Mouse (Mus musculus): Measurements from ENCODE around the gene Grhl1. TPM values are rescaled to one million over a fixed set of nuclear protein-coding genes. Genes with fewer than 3 reads are reported as not detected.
"Not testable (repeated sequence)": the region's sequence is repeated elsewhere in the genome, so short reads cannot be mapped to it uniquely, and the experiment has no call there.

Grhl1 gene
- polyA plus RNA-seq, 1 experiment from 2014 or later, result 4.2 TPM

GRCm38 (mm10) chr12:24627215-24627614 lies 55.1 kb downstream of the Grhl1 start:
- Histone ChIP-seq H3K4me3 (ENCODE audit: low read length) (no peak overlapping the region), H3K9me3 (ENCODE audit: control insufficient read depth, low read length) (no peaks in the 10 kb centered on the region), H3K27me3 (ENCODE audit: control insufficient read depth, insufficient read depth, low read depth, low read length) (no peaks in the 10 kb centered on the region), H3K4me2 (ENCODE audit: low read depth, low read length) (no peak overlapping the region), H3K36me3 (ENCODE audit: control insufficient read depth, insufficient read depth, low read length) (no peaks in the 10 kb centered on the region), H3K4me1 (replicated peaks; ENCODE audit: control insufficient read depth, insufficient read depth, low read length) (no peaks in the 10 kb centered on the region), H3K27ac (ENCODE audit: low read length) (no peak overlapping the region), H3K9ac (ENCODE audit: low read length) (no peak overlapping the region)
- ATAC-seq (ENCODE audit: low read depth), result no peak
- 31% methylated on average over 3 of the region's 3 CpGs for WGBS

GRCm38 (mm10) chr12:24630220-24630619 lies 58.1 kb downstream of the Grhl1 start:
- Histone ChIP-seq H3K27ac (ENCODE audit: low read length) (no peak overlapping the region), H3K4me2 (ENCODE audit: low read depth, low read length) (no peak overlapping the region), H3K4me1 (replicated peaks; ENCODE audit: control insufficient read depth, insufficient read depth, low read length) (no peaks in the 10 kb centered on the region), H3K9ac (ENCODE audit: low read length) (no peak overlapping the region), H3K9me3 (ENCODE audit: control insufficient read depth, low read length) (no peaks in the 10 kb centered on the region), H3K36me3 (ENCODE audit: control insufficient read depth, insufficient read depth, low read length) (no peaks in the 10 kb centered on the region), H3K27me3 (ENCODE audit: control insufficient read depth, insufficient read depth, low read depth, low read length) (no peaks in the 10 kb centered on the region), H3K4me3 (ENCODE audit: low read length) (no peak overlapping the region)
- no peak for ATAC-seq (ENCODE audit: low read depth)
- 70% methylated on average over 1 of the region's 1 CpGs for WGBS

GRCm38 (mm10) chr12:24632404-24632803 lies 60.3 kb downstream of the Grhl1 start:
- no peak overlapping the region for H3K9ac ChIP-seq (ENCODE audit: low read length)
- no peaks in the 10 kb centered on the region for H3K27me3 ChIP-seq (ENCODE audit: control insufficient read depth, insufficient read depth, low read depth, low read length)
- no peak overlapping the region for H3K27ac ChIP-seq (ENCODE audit: low read length)
- H3K36me3 ChIP-seq (ENCODE audit: control insufficient read depth, insufficient read depth, low read length), result no peaks in the 10 kb centered on the region
- H3K4me1 ChIP-seq (replicated peaks; ENCODE audit: control insufficient read depth, insufficient read depth, low read length), result 0 out of 2 replicates have a peak, but pooled peaks cover 2% of the 10 kb centered on the region
- 60% methylated on average over 4 of the region's 4 CpGs for WGBS
- H3K4me2 ChIP-seq (ENCODE audit: low read depth, low read length), result no peak overlapping the region
- H3K9me3 ChIP-seq (ENCODE audit: control insufficient read depth, low read length), result no peaks in the 10 kb centered on the region
- no peak for ATAC-seq (ENCODE audit: low read depth)
- H3K4me3 ChIP-seq (ENCODE audit: low read length), result no peak overlapping the region

- H3K4me2 ChIP-seq (ENCODE audit: low read depth, low read length), result no peak overlapping the region
- H3K27me3 ChIP-seq (ENCODE audit: control insufficient read depth, insufficient read depth, low read depth, low read length), result no peaks in the 10 kb centered on the region
- no peak overlapping the region for H3K27ac ChIP-seq (ENCODE audit: low read length)
- 0 out of 2 replicates have a peak, but pooled peaks cover 2% of the 10 kb centered on the region for H3K4me1 ChIP-seq (replicated peaks; ENCODE audit: control insufficient read depth, insufficient read depth, low read length)
- 42% methylated on average over 1 of the region's 1 CpGs for WGBS
- ATAC-seq (ENCODE audit: low read depth), result no peak
- no peaks in the 10 kb centered on the region for H3K36me3 ChIP-seq (ENCODE audit: control insufficient read depth, insufficient read depth, low read length)
- no peaks in the 10 kb centered on the region for H3K9me3 ChIP-seq (ENCODE audit: control insufficient read depth, low read length)
- H3K9ac ChIP-seq (ENCODE audit: low read length), result no peak overlapping the region
- H3K4me3 ChIP-seq (ENCODE audit: low read length), result no peak overlapping the region
Measured at GRCm38 (mm10) chr12:24633753-24634191, 61.7 kb downstream of the Grhl1 start.

GRCm38 (mm10) chr12:24634212-24634611 lies 62.1 kb downstream of the Grhl1 start:
- no peaks in the 10 kb centered on the region for H3K9me3 ChIP-seq (ENCODE audit: control insufficient read depth, low read length)
- no peak overlapping the region for H3K27ac ChIP-seq (ENCODE audit: low read length)
- H3K4me3 ChIP-seq (ENCODE audit: low read length), result no peak overlapping the region
- no peaks in the 10 kb centered on the region for H3K27me3 ChIP-seq (ENCODE audit: control insufficient read depth, insufficient read depth, low read depth, low read length)
- 63% methylated on average over 4 of the region's 4 CpGs for WGBS
- 0 out of 2 replicates have a peak, but pooled peaks cover 2% of the 10 kb centered on the region for H3K4me1 ChIP-seq (replicated peaks; ENCODE audit: control insufficient read depth, insufficient read depth, low read length)
- no peaks in the 10 kb centered on the region for H3K36me3 ChIP-seq (ENCODE audit: control insufficient read depth, insufficient read depth, low read length)
- no peak overlapping the region for H3K4me2 ChIP-seq (ENCODE audit: low read depth, low read length)
- H3K9ac ChIP-seq (ENCODE audit: low read length), result no peak overlapping the region
- no peak for ATAC-seq (ENCODE audit: low read depth)

GRCm38 (mm10) chr12:24634648-24635047 lies 62.6 kb downstream of the Grhl1 start:
- no peak overlapping the region for H3K27ac ChIP-seq (ENCODE audit: low read length)

GRCm38 (mm10) chr12:24638787-24639186 lies 66.7 kb downstream of the Grhl1 start:
- not testable (repeated sequence) for ATAC-seq (ENCODE audit: low read depth); H3K4me3 ChIP-seq (ENCODE audit: low read length); H3K4me1 ChIP-seq (replicated peaks; ENCODE audit: control insufficient read depth, insufficient read depth, low read length); H3K9me3 ChIP-seq (ENCODE audit: control insufficient read depth, low read length); H3K27ac ChIP-seq (ENCODE audit: low read length); H3K36me3 ChIP-seq (ENCODE audit: control insufficient read depth, insufficient read depth, low read length); H3K27me3 ChIP-seq (ENCODE audit: control insufficient read depth, insufficient read depth, low read depth, low read length); H3K4me2 ChIP-seq (ENCODE audit: low read depth, low read length); H3K9ac ChIP-seq (ENCODE audit: low read length)
- 91% methylated on average over 10 of the region's 10 CpGs for WGBS

More at GRCm38 (mm10) chr12:24634648-24635047, 62.6 kb downstream of the Grhl1 start:
- 77% methylated on average over 3 of the region's 3 CpGs for WGBS
- no peak overlapping the region for H3K4me3 ChIP-seq (ENCODE audit: low read length)
- ATAC-seq (ENCODE audit: low read depth), result no peak
- H3K9me3 ChIP-seq (ENCODE audit: control insufficient read depth, low read length), result no peaks in the 10 kb centered on the region
- H3K27me3 ChIP-seq (ENCODE audit: control insufficient read depth, insufficient read depth, low read depth, low read length), result no peaks in the 10 kb centered on the region
- H3K4me2 ChIP-seq (ENCODE audit: low read depth, low read length), result no peak overlapping the region
- H3K9ac ChIP-seq (ENCODE audit: low read length), result no peak overlapping the region
- H3K4me1 ChIP-seq (replicated peaks; ENCODE audit: control insufficient read depth, insufficient read depth, low read length), result 0 out of 2 replicates have a peak, but pooled peaks cover 2% of the 10 kb centered on the region
- no peaks in the 10 kb centered on the region for H3K36me3 ChIP-seq (ENCODE audit: control insufficient read depth, insufficient read depth, low read length)

- Histone ChIP-seq H3K27ac (ENCODE audit: low read length) (no peak overlapping the region), H3K36me3 (ENCODE audit: control insufficient read depth, insufficient read depth, low read length) (no peaks in the 10 kb centered on the region), H3K4me3 (ENCODE audit: low read length) (no peak overlapping the region), H3K9ac (ENCODE audit: low read length) (no peak overlapping the region), H3K9me3 (ENCODE audit: control insufficient read depth, low read length) (no peaks in the 10 kb centered on the region), H3K4me1 (replicated peaks; ENCODE audit: control insufficient read depth, insufficient read depth, low read length) (peaks cover 11% of the 10 kb centered on the region), H3K4me2 (ENCODE audit: low read depth, low read length) (no peak overlapping the region), H3K27me3 (ENCODE audit: control insufficient read depth, insufficient read depth, low read depth, low read length) (no peaks in the 10 kb centered on the region)
- WGBS, result 57% methylated on average over 4 of the region's 4 CpGs
- ATAC-seq (ENCODE audit: low read depth), result peak; percentile 46
Measured at GRCm38 (mm10) chr12:24642370-24642802, 70.3 kb downstream of the Grhl1 start.

GRCm38 (mm10) chr12:24644125-24644571 lies 72.1 kb downstream of the Grhl1 start:
- no peaks in the 10 kb centered on the region for H3K27me3 ChIP-seq (ENCODE audit: control insufficient read depth, insufficient read depth, low read depth, low read length)
- no peak overlapping the region for H3K27ac ChIP-seq (ENCODE audit: low read length)
- 15% methylated on average over 1 of the region's 1 CpGs for WGBS
- no peak overlapping the region for H3K4me3 ChIP-seq (ENCODE audit: low read length)
- no peaks in the 10 kb centered on the region for H3K36me3 ChIP-seq (ENCODE audit: control insufficient read depth, insufficient read depth, low read length)
- ATAC-seq (ENCODE audit: low read depth), result peak; percentile 72
- H3K9me3 ChIP-seq (ENCODE audit: control insufficient read depth, low read length), result no peaks in the 10 kb centered on the region
- peaks cover 11% of the 10 kb centered on the region for H3K4me1 ChIP-seq (replicated peaks; ENCODE audit: control insufficient read depth, insufficient read depth, low read length)
- H3K9ac ChIP-seq (ENCODE audit: low read length), result no peak overlapping the region
- no peak overlapping the region for H3K4me2 ChIP-seq (ENCODE audit: low read depth, low read length)

GRCm38 (mm10) chr12:24645901-24646300 lies 73.8 kb downstream of the Grhl1 start:
- H3K9me3 ChIP-seq (ENCODE audit: control insufficient read depth, low read length), result no peaks in the 10 kb centered on the region
- no peak for ATAC-seq (ENCODE audit: low read depth)
- H3K4me3 ChIP-seq (ENCODE audit: low read length), result no peak overlapping the region

More at GRCm38 (mm10) chr12:24645901-24646300, 73.8 kb downstream of the Grhl1 start:
- Histone ChIP-seq H3K27ac (ENCODE audit: low read length) (no peak overlapping the region), H3K4me2 (ENCODE audit: low read depth, low read length) (no peak overlapping the region), H3K4me1 (replicated peaks; ENCODE audit: control insufficient read depth, insufficient read depth, low read length) (peaks cover 16% of the 10 kb centered on the region), H3K36me3 (ENCODE audit: control insufficient read depth, insufficient read depth, low read length) (no peaks in the 10 kb centered on the region), H3K27me3 (ENCODE audit: control insufficient read depth, insufficient read depth, low read depth, low read length) (no peaks in the 10 kb centered on the region), H3K9ac (ENCODE audit: low read length) (no peak overlapping the region)
- WGBS, result 76% methylated on average over 6 of the region's 6 CpGs

All from lung, embryonic 16.5 days (tissue).